Mouse (Mus musculus) embryonic facial prominence, embryonic 14.5 days (tissue): ENCODE results near the gene Lman1l. TPM values are rescaled to one million over a fixed set of nuclear protein-coding genes. Genes with fewer than 3 reads are reported as not detected.

Source experiments
- ATAC-seq: fragments of 200-750 bp; cut with Nextera tagmentation; 2 replicates; pipeline ENCODE4 v1.8.0; 2017; ENCODE audit warnings: low read depth, moderate number of reproducible peaks, moderate TSS enrichment
- DNase-seq: peaks from one replicate; pipeline ENCODE4 v3.0.0-alpha.2; 2015; ENCODE audit warnings: low spot score
- H3K27ac ChIP-seq: fragments of 300-500 bp; sonication (generic); replicated peaks from 2 replicates; pipeline ENCODE4 v1.5.1; 2014; ENCODE audit warnings: low read depth, mild to moderate bottlenecking, low read length, moderate library complexity
- H3K27me3 ChIP-seq: fragments of 300-500 bp; sonication (generic); replicated peaks from 2 replicates; pipeline ENCODE4 v1.6.1; 2014; ENCODE audit warnings: low read length; ENCODE audit not compliant: control insufficient read depth, insufficient read depth
- H3K36me3 ChIP-seq: fragments of 300-500 bp; sonication (generic); 2 replicates; pipeline ENCODE4 v1.6.1; 2014; ENCODE audit warnings: low read length, mixed read lengths; ENCODE audit not compliant: control insufficient read depth, insufficient read depth
- H3K4me1 ChIP-seq: fragments of 300-500 bp; sonication (generic); 2 replicates; pipeline ENCODE4 v1.6.1; 2014; ENCODE audit warnings: antibody characterized with exemption, low read length; ENCODE audit not compliant: control insufficient read depth, insufficient read depth
- H3K4me2 ChIP-seq: fragments of 300-500 bp; sonication (generic); 2 replicates; pipeline ENCODE4 v1.6.1; 2014; ENCODE audit warnings: low read depth, mild to moderate bottlenecking, low read length, moderate library complexity, mixed read lengths
- H3K4me3 ChIP-seq: fragments of 300-500 bp; sonication (generic); 2 replicates; pipeline ENCODE4 v1.5.1; 2014; ENCODE audit warnings: low read depth, mild to moderate bottlenecking, low read length
- H3K9ac ChIP-seq: fragments of 300-500 bp; sonication (generic); 2 replicates; pipeline ENCODE4 v1.6.1; 2014; ENCODE audit warnings: low read depth, mild to moderate bottlenecking, low read length, moderate library complexity, mixed read lengths
- H3K9me3 ChIP-seq: fragments of 300-500 bp; sonication (generic); 2 replicates; pipeline ENCODE4 v1.6.1; 2016; ENCODE audit warnings: low read length; ENCODE audit not compliant: control insufficient read depth
- WGBS: fragments of 180-500 bp; shearing (Covaris S2); extraction: QIAGEN DNeasy Blood & Tissue Kit; methylation state at CpG from one replicate; pipeline ENCODE4 v1.1.7; 2014; 5-methylcytosine and 5-hydroxymethylcytosine counted together
- polyA plus RNA-seq: library from polyadenylated mRNA; unstranded; fragments of >200 nt; fragmentation: Nextera tagmentation; extraction: Ambion mirVana; gene quantifications from 2 replicates; pipeline ENCODE4 v1.2.1, GENCODE M21; 2014

Gene Lman1l
- not detected in 2 replicates for polyA plus RNA-seq

GRCm38 (mm10) chr9:57620674-57621073 lies at the start of gene Lman1l:
Lman1l (minus strand) TSS chr9:57620774.
- Histone ChIP-seq H3K36me3 (peaks cover 13% of the 10 kb centered on the region), H3K9ac (no peak within 1 kb of the TSS), H3K27me3 (no peaks in the 10 kb centered on the region), H3K4me3 (no peak within 1 kb of the TSS), H3K9me3 (no peaks in the 10 kb centered on the region), H3K27ac (no peak within 1 kb of the TSS), H3K4me2 (no peak within 1 kb of the TSS), H3K4me1 (no peaks in the 10 kb centered on the region)
- 91% methylated on average over 5 of the region's 5 CpGs for WGBS
- no peak for ATAC-seq
- no peak for DNase-seq

DNA sequence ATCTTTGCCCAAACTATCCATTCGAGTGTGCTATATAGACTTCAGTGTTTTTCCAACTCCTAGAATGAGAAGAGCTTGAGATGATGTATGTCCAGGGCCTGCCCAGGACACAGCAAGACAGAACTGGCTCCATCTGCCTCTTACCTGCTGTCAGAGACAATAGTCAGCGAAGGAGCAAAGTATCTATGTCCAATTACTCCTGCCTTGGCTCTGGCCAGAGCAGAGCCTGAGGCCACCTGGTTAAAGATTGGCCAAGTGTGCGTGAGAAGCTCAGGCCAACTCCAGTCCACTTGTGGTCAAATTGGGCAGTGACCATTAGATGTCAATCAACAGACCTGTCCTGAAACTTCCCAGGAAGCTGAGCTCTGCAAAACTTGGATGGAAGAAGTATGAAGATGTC lies 49.0 kb upstream of the Lman1l start:
- no peak overlapping the region for H3K4me2 ChIP-seq
- H3K4me3 ChIP-seq: no peak overlapping the region
- H3K36me3 ChIP-seq: no peaks in the 10 kb centered on the region
- H3K4me1 ChIP-seq: no peaks in the 10 kb centered on the region
- no peak overlapping the region for H3K27ac ChIP-seq
- no peaks in the 10 kb centered on the region for H3K27me3 ChIP-seq
- DNase-seq (no peak), ATAC-seq (no peak)
- H3K9ac ChIP-seq: no peak overlapping the region
- no peaks in the 10 kb centered on the region for H3K9me3 ChIP-seq
- WGBS: 76% methylated on average over 3 of the region's 3 CpGs

DNA sequence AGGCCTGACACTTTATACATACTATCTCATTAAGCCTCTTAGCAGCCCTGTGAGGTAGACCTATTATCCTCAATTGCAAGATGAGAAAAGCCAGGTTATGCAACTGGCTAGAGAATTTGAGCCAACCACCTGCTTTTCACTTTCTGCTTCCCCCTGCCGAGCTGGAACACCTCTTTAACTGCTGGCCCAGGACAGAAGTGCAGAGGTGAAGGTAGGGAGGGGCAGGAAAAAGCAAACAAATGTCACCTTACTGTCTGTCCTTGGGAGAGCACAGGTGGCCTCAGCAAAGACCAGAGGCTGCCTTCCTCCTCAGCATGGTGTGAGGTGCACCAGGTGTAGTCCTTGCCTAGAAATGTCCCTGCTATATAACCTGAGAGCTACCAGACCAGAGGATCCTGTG lies 47.7 kb upstream of the Lman1l start:
- 24% methylated on average over 1 of the region's 1 CpGs for WGBS
- no peak overlapping the region for H3K4me2 ChIP-seq
- H3K9ac ChIP-seq: no peak overlapping the region
- no peaks in the 10 kb centered on the region for H3K9me3 ChIP-seq
- DNase-seq (no peak), ATAC-seq (no peak)
- H3K4me1 ChIP-seq: no peaks in the 10 kb centered on the region
- H3K36me3 ChIP-seq: no peaks in the 10 kb centered on the region
- no peaks in the 10 kb centered on the region for H3K27me3 ChIP-seq
- H3K27ac ChIP-seq: no peak overlapping the region
- no peak overlapping the region for H3K4me3 ChIP-seq

DNA sequence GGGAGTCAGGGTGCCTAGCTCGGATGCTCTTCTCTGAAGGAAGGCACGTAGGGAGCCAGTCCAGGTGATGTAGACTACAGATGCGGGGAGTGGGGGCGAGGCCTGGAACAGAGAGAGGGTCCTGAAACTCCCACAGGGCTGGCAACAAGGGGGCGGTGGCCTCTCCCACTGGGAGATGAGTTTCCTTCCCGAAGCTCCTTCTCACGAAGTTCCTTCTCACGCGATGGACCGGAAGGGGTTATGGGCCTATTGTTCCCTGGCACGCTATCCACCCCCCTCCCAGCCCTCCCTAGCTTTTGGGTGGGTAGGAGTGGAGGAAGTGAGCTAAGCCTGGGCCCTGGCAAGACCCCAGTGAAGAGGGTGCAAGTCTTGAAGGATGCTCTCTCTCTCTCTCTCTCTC lies 47.2 kb upstream of the Lman1l start:
- 57% methylated on average over 11 of the region's 11 CpGs for WGBS
- H3K27ac ChIP-seq: no peak overlapping the region
- H3K4me2 ChIP-seq: no peak overlapping the region
- no peak for ATAC-seq
- no peaks in the 10 kb centered on the region for H3K9me3 ChIP-seq
- H3K27me3 ChIP-seq: no peaks in the 10 kb centered on the region
- no peak for DNase-seq
- no peaks in the 10 kb centered on the region for H3K4me1 ChIP-seq
- no peak overlapping the region for H3K4me3 ChIP-seq
- H3K9ac ChIP-seq: no peak overlapping the region
- H3K36me3 ChIP-seq: no peaks in the 10 kb centered on the region

DNA sequence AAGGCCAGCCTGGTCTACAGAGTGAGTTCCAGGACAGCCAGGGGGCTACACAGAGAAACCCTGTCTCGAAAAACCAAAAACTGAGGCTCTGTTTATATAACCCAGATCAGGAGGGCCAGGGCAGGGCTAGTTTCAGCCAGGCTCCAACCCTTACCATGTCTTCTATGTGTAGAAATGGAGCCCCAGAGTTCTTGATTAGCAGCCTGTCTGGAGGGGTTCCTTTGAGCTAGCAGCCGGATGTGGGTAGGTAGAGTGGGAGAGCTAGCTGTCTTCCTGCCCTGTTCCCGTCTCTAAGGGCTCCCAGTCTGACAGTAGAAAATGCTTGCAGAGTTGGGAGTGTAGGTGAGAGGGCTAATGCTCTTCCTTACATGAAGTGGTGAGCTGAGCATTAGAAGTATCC lies 46.6 kb upstream of the Lman1l start:
- Histone ChIP-seq H3K4me1 (no peaks in the 10 kb centered on the region), H3K9me3 (no peaks in the 10 kb centered on the region), H3K27me3 (no peaks in the 10 kb centered on the region), H3K4me3 (no peak overlapping the region), H3K9ac (no peak overlapping the region), H3K27ac (no peak overlapping the region), H3K4me2 (no peak overlapping the region), H3K36me3 (no peaks in the 10 kb centered on the region)
- ATAC-seq (no peak), DNase-seq (no peak)
- WGBS: 64% methylated on average over 3 of the region's 3 CpGs

DNA sequence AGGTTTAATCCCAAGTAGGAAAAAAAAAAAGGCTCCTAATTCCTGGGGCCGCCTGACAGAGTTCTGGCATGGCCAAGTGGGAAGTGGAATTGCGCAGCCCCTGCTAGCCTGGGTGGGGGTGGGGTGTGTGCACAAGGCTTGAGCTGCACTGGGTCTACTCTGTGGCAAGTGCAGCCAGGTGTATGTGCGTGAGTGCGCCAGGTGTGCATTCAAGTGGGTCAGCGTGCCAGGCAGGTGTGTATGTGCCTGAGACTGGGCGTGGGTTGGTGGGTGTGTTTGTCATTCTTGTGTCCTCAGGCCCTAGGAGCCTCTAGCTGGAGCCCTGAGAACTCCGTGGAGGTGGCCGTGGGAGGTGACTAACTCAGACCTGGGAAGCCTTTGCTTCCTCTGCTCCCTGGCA lies 46.0 kb upstream of the Lman1l start:
- DNase-seq (no peak), ATAC-seq (no peak)
- H3K4me3 ChIP-seq: no peak overlapping the region
- no peaks in the 10 kb centered on the region for H3K36me3 ChIP-seq
- no peak overlapping the region for H3K9ac ChIP-seq
- 87% methylated on average over 8 of the region's 8 CpGs for WGBS
- H3K4me1 ChIP-seq: no peaks in the 10 kb centered on the region
- H3K27ac ChIP-seq: no peak overlapping the region
- no peak overlapping the region for H3K4me2 ChIP-seq
- H3K27me3 ChIP-seq: no peaks in the 10 kb centered on the region
- H3K9me3 ChIP-seq: no peaks in the 10 kb centered on the region

DNA sequence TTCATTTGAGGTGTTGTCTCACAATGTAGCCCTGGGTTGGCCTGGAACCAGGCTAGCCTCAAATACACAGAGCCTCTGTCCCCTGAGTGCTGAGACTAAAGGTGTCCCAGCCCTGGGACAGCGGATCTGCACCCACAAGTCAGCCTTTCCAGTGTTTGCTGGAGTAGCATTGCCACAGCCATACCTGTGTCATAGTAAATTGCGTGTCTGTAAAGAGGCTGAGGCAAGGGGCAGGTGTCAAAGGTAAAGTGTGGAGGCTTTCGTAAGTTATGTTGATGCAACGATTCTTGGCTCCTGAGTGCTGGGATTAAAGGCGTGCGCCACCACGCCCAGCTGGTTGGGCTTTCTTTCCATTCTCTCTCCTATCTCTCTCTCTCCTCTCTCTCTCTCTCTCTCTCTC lies 44.0 kb upstream of the Lman1l start:
- no peak for ATAC-seq

GRCm38 (mm10) chr9:57661552-57661951 lies 41.0 kb upstream of the Lman1l start:
- Histone ChIP-seq H3K27me3 (no peaks in the 10 kb centered on the region), H3K9me3 (no peaks in the 10 kb centered on the region), H3K9ac (no peak overlapping the region), H3K4me2 (no peak overlapping the region), H3K4me3 (no peak overlapping the region), H3K4me1 (no peaks in the 10 kb centered on the region), H3K27ac (no peak overlapping the region), H3K36me3 (no peaks in the 10 kb centered on the region)
- ATAC-seq: no peak
- DNase-seq: no peak
- 66% methylated on average over 3 of the region's 3 CpGs for WGBS

More for the DNA sequence above, 44.0 kb upstream of the Lman1l start:
- Histone ChIP-seq H3K27ac (no peak overlapping the region), H3K4me3 (no peak overlapping the region), H3K9me3 (no peaks in the 10 kb centered on the region), H3K4me1 (no peaks in the 10 kb centered on the region), H3K36me3 (no peaks in the 10 kb centered on the region), H3K27me3 (no peaks in the 10 kb centered on the region), H3K9ac (no peak overlapping the region), H3K4me2 (no peak overlapping the region)
- DNase-seq: no peak
- WGBS: 56% methylated on average over 7 of the region's 7 CpGs

- 54% methylated on average over 6 of the region's 6 CpGs for whole genome bisulfite sequencing
- no peak overlapping the region for H3K9ac ChIP-seq
Measured at GRCm38 (mm10) chr9:57660501-57660900, 39.9 kb upstream of the Lman1l start.

More at GRCm38 (mm10) chr9:57660501-57660900, 39.9 kb upstream of the Lman1l start:
- H3K4me2 ChIP-seq: no peak overlapping the region
- no peaks in the 10 kb centered on the region for H3K4me1 ChIP-seq
- H3K9me3 ChIP-seq: no peaks in the 10 kb centered on the region
- no peak overlapping the region for H3K27ac ChIP-seq
- no peak for DNase-seq
- H3K27me3 ChIP-seq: no peaks in the 10 kb centered on the region
- H3K4me3 ChIP-seq: no peak overlapping the region
- no peak for ATAC-seq
- H3K36me3 ChIP-seq: no peaks in the 10 kb centered on the region
